Mouse (Mus musculus) right cerebral cortex, postnatal 10 days (tissue): ENCODE measurements at regions not wholly inside any gene's neighbourhood (a gene's known extent, or its start where the extent isn't known, plus 50 kb on each side); places are given as distances from the start of the nearest gene placed in this dataset.
A peak's percentile ranks its signal among the peaks of the same experiment; 100 is the strongest.

Experiments
- DNase-seq, 2 experiments: peaks; one replicate each; pipeline ENCODE4 v3.0.0; 2021; ENCODE audit warnings: low spot score in 2 of 2

DNA sequence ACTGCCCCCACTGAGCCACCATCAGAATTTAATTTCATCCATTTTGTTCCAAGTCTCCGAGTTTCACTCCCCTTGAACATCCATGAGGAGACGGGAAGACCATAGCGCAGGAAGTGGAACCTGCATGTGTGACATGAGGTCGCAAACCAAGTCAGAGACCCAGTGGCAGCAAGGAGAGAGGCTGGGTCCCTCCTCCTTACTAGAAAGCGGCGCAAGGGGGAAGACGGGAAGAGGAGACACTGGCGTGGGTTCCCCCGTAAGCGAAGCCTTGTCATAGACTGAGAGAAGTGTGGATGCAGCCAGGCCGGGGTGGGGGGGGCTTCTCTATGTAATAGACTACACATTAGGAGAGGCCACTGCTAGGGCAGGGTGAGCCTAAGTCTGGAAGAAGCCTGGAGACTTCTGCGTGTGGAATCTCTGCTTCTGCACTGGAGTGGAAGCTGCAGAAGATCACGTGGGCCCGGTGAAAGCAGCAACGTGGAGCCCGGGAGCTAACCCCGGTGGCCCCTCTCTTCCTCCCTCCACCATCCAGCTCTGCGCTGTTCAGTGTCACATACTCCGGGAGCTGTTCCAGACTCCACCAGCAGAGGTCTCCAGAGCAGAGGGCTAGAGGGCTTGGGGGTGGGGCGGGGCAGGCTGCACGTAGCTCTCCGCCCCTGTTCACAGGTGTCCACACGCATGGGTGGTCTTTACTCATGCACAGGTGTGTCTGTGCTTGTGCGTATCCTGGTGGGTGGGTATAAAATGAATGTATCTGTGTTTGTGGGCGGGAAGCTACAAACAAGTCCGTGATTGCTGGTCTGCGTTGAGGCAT is 159.4 kb downstream of the Zfp36l2 start:
- peak; percentile 81 to 89 for DNase-seq

- DNase-seq, result no peak
Observed at GRCm38 (mm10) chr17:84027275-84027674, 160.5 kb downstream of the Zfp36l2 start.

GRCm38 (mm10) chr17:84026110-84026509 is 161.6 kb downstream of the Zfp36l2 start:
- DNase-seq, result peak; percentile 39

- DNase-seq, result no peak
Observed at GRCm38 (mm10) chr17:84022358-84022757, 165.4 kb downstream of the Zfp36l2 start.

DNA sequence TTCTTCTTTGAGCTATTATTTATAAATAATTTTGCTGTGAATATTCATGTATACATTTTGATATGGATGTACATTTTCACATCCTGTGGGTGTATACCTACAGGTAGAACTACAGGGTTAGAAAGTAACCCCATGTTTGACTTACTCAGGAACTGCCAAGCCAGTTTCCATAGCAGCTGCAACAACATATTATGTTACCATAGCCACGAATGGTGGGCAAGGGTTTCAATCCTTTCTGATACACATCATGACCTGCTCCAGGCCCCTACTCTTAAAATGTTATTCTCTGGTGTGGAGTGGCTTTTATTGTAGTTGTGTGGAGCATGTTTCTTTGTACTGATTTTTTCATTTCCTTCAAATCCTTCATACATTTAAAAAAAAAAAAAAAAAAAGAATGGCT is 168.9 kb downstream of the Zfp36l2 start:
- DNase-seq, result no peak

DNA sequence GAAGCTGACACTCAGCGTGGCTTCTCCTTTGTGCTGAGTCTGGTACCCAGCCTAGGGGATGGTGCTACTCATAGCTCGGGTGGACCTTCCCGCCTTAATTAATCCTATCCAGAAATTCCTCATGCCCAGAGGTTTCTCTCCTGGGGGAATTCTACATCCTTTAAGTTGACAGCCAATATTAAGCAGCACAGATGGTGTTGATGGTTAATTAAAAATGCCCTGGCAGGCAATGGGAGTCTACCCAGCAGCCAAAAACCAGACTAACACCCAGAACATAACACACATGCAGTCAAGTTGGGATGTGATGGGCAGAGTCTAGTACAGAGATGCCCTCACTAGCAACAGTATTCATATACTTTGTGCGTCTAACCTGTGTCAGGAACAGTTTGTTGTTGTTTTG is 169.9 kb downstream of the Zfp36l2 start:
- no peak for DNase-seq

DNA sequence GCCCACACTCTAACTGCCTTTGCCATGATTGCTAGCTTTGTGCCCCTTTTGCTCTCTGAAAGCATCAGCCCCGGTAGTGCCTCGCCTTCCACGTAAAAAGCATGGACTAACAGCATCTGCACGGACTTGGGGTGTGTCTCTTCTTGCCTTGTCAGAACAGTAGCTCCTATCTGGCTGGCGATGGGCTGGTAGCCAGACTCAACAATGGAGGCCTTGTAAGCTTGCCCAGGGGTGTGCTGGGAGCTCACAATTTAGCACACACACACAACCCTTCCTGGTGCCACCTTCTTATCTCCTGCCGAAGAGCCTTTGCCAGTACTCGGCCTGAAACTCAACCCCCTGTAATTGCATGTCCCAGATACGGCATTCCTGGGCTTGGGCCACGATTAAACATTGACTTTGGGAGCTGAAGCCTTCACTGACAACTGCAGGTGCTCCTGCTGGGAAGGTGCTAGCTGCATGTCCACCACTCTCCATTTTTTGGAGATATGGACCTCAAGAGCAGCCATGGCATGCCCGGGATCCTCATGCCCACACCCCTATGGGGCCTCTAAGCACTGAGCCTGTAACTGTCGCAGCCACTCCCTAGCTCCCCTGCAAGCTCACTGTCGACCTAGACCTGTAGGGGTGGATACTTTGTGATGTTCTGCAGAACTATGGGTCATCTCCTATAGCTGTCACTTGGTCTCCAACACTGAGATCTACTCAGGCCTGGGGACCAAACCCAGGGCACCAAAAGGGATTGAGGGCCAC is 166.7 kb upstream of the Haao start:
- DNase-seq, result no peak

DNA sequence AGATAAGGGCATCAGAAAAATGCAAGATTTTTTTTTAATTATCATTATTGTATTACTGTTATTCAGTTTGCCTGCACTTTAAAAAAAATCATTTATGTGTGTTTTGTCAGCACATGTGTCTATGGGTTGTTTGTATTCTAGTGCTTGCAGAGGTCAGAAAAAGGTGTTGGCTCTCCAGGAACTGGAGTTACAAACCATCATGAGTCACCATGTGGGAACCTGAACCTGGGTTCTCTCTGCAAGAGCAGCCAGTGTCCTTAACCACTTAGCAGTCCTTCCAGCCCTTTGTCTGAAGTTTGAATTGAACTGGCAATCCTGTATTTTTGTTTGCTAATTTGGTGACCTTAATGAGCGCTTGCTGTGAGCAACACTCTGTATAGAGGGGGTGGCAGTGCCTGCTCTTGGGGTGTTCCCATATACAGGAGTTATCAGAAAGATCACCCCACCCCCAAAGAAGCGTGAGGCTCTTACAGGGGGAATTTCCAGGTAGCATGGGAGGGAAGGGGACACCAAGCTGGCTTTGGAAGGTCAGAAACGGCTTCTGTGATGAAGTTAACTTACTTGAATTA is 162.8 kb upstream of the Haao start:
- DNase-seq, result no peak

GRCm38 (mm10) chr17:84009966-84010365 is 162.2 kb upstream of the Haao start:
- no peak for DNase-seq

GRCm38 (mm10) chr17:84009194-84009593 is 161.4 kb upstream of the Haao start:
- peak; percentile 81 to 86 for DNase-seq

DNA sequence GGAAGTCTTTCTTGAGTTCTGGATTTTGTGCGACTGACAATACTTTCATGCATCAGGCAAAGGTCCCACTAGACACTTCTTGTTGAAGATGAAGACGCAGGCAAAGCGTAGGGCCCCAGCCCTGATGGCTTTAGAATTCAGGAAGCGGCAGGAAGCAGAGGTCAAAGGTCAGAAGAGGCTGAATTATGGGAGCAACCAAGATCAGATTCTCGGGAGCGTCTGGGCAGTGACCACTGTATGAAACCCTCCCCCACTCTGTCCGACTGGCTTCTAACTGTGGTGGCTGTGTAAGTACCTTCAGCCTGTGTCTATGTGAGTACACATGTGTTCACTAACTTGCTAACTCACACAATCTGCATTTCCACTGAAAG is 160.9 kb upstream of the Haao start:
- no peak for DNase-seq

GRCm38 (mm10) chr17:84008035-84008681 is 160.4 kb upstream of the Haao start:
- no peak for DNase-seq

GRCm38 (mm10) chr17:84006748-84007147 is 159.0 kb upstream of the Haao start:
- DNase-seq, result no peak

GRCm38 (mm10) chr17:84004237-84004636 is 156.5 kb upstream of the Haao start:
- DNase-seq, result no peak

DNA sequence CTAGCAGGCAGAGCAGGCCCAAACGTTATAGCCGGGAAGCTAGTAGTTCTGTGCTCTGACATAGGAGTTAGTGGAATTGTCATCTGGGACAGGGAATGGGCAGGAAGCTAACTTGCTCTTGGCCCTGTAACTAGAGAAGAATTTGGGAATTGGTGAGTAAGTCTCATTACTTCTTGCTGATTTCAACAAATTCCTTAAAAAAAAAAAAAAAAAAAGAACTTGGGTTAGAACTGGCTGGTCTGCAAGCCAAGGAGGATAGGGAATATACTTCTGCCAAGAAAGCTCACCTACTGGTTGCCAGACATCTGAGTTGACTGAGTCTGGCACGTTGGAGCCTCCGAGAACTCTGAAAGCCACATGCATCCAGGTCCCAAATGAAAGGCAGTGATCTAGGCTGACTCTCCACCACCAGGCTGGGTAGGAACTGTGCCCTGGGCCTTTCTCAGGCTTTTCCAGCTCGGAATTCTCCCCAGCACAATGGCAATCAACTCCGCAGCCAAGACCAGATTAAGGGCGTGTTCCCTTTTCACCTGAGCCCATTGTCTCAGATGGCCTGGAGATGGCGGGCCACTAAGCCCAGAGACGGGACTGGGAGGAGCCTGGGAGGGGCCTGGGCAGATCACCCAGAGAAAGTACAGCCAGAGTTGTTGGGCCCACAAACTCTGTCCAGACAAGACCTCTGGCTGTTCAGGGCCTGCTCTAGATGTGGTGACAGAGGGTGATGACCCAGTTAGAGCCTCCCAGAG is 155.9 kb upstream of the Haao start:
- DNase-seq, result no peak

DNA sequence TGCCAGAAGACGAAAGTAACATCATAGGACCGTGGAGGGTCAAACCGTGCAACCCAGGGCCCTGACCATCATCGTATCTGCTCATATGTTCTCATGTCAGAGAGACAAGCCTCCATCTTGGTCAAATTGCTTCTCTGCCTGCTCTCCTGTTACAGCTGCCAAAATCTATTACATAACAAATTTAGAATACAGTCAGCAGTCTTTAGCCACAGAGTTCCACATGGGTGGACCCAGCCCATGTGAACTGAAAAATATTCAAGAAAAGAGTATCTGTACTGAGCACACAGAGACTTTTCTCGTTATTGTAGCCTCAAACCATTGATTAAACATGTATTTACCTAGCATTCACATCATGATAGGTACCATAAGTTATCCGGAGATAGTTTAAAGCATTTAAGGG is 155.2 kb upstream of the Haao start:
- DNase-seq, result no peak

DNA sequence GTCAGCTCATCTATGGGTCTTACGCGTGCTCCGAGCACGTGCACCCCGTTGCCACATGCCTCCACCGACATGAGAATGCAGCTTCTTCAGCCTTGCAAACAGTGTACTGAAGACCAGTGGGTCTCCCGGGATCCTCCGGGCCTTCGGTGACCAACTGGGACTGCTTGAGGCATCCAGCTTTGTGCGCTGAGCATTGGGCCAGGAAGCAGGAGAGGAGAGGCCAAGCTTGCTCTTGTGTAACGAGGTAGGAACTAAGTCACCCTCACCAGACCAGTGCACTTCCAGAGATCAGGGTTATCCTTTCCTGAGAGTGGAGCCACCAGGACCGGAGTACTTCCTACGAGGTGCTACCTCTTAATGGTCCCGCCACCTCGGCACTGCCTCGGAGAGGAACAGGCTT is 154.6 kb upstream of the Haao start:
- DNase-seq, result no peak

DNA sequence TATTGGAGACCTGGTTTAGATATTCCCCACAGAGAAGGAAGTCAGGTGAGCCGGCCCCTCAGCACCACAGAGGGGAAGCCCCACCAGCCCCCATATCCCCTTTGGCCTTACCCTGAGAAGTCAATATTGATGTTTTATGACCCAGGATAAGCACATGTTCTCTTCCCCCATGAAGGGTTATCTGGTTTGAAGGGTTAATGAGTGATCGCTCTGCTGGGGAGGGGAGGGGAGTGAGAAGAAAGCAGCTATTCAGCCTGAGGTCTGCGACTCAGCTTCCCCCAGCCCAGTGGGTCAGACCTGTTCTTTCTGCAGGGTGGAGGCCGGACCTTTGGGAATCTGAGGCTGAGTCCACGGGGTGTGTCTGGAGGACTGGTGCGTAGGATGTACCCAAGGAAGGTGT is 152.4 kb upstream of the Haao start:
- DNase-seq, result no peak

DNA sequence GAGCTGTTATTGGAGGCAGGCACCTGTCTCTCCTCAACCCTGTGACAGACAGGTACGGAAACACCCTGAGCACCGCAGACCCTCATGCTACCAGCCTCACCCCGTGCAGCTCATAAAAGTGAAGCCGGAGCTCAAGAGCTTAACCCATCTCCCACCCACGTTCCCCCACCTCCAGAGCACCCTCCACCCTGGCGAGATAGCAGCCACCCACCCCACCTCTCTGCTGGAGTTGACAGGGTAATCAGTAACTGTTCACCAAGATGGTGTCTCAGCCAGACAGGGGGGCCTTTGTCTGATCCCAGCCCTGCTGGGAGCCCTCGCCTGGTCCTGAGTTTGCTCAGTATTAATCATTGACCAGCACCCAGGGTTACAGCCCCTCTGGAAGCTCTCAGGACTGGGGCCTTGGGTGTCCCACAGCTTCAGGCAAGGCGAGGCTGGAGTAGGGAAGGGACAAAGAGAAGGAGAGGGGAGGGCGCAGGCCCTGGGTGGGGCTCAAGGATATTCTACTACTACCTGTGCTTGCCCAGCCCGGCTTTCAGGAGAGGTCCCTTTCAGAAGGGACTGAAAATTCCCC is 151.3 kb upstream of the Haao start:
- no peak for DNase-seq

- DNase-seq, result no peak
Observed at GRCm38 (mm10) chr17:83998341-83998740, 150.6 kb upstream of the Haao start.

GRCm38 (mm10) chr17:83997778-83998177 is 150.0 kb upstream of the Haao start:
- peak in 1 of 2 experiments; percentile 53 for DNase-seq
